Mouse (Mus musculus) testis, adult 2 months (tissue): ENCODE measurements around the gene Dclk2. TPM values are rescaled to one million over a fixed set of nuclear protein-coding genes. Genes with fewer than 3 reads are reported as not detected.

ENCODE experiments used
- H3K27ac ChIP-seq: fragments of 200-500 bp; 2 replicates; pipeline ENCODE4 v1.5.1; 2012; ENCODE audit warnings: low read depth, low read length; ENCODE audit not compliant: control insufficient read depth, insufficient read depth
- H3K27me3 ChIP-seq: fragments of 200-500 bp; 2 replicates; pipeline ENCODE4 v1.6.1; 2012; ENCODE audit warnings: mild to moderate bottlenecking, low read length, moderate library complexity; ENCODE audit not compliant: control insufficient read depth, insufficient read depth
- H3K36me3 ChIP-seq: fragments of 200-500 bp; 2 replicates; pipeline ENCODE4 v1.6.1; 2012; ENCODE audit warnings: mild to moderate bottlenecking, low read length; ENCODE audit not compliant: control insufficient read depth, insufficient read depth
- H3K4me1 ChIP-seq: fragments of 200-500 bp; 2 replicates; pipeline ENCODE4 v1.6.1; 2012; ENCODE audit warnings: low read length; ENCODE audit not compliant: control insufficient read depth, insufficient read depth
- H3K4me3 ChIP-seq: fragments of 200-500 bp; 2 replicates; pipeline ENCODE4 v1.5.1; 2012; ENCODE audit warnings: low read depth, mild to moderate bottlenecking, low read length, moderate library complexity, mixed read lengths; ENCODE audit not compliant: control insufficient read depth
- CTCF ChIP-seq: fragments of 200-500 bp; IDR thresholded peaks from 2 replicates; pipeline ENCODE4 v1.5.1; 2012; ENCODE audit warnings: low read depth, mild to moderate bottlenecking, inconsistent platforms, low read length, moderate library complexity; ENCODE audit not compliant: control insufficient read depth, insufficient read depth, insufficient replicate concordance
- POLR2A ChIP-seq: fragments of 200-500 bp; IDR thresholded peaks from 2 replicates; pipeline ENCODE4 v1.6.1; 2012; ENCODE audit warnings: low read depth, mild to moderate bottlenecking, inconsistent platforms, low read length, moderate library complexity; ENCODE audit not compliant: control insufficient read depth
- polyA plus RNA-seq: library from polyadenylated mRNA; depleted of rRNA; stranded (reverse); fragments of >200 nt; gene quantifications from 2 replicates; pipeline ENCODE4 v1.2.3, GENCODE M21; 2012

Gene Dclk2
- polyA plus RNA-seq, 1 experiment, result 1.3 TPM

DNA sequence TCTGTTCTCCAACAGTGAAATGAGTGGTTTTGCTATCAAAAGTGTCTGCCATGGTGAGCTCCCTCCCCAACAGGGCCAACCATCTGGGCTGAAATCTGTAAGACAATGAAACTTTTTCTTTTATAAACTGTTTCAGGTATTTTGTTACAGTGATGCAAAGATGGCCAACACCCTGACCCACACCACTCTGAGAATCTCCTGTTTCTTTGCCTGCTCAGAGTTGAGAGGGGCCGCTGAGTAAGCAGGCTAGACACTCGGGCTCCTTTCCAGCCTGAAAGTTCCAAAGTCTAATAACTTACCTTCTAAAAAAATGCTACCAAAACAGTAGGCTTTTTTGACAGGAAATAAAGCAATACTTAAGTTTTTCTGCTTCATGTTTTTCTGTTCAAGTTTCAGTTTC lies 78.2 kb downstream of the Dclk2 start:
- H3K27ac ChIP-seq, result no peak overlapping the region
- no peaks in the 10 kb centered on the region for H3K4me1 ChIP-seq
- TF ChIP-seq CTCF (no peak), POLR2A (no peak)
- H3K4me3 ChIP-seq, result no peak overlapping the region
- no peaks in the 10 kb centered on the region for H3K36me3 ChIP-seq
- no peaks in the 10 kb centered on the region for H3K27me3 ChIP-seq

DNA sequence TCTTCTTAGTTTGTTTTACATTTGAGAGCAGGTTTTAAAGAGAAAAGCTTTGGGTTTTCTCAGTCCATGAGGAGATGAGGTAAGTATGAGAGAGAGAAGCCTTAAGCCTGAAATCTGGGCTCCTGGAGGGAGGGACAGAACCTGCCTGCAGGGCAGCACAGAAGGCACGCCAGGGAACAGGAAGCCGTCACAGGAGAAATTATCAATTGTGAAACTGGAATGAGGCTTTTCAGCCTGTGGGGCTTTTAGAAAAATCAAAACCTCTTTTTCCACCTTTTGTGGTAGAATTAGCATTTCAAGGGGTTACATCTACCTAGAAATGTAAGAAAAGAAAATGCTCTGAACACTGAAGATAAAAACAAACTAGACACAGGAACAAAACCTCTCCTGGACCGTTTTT lies 81.0 kb downstream of the Dclk2 start:
- Histone ChIP-seq H3K36me3 (no peaks in the 10 kb centered on the region), H3K4me1 (no peaks in the 10 kb centered on the region), H3K4me3 (no peak overlapping the region), H3K27me3 (no peaks in the 10 kb centered on the region), H3K27ac (no peak overlapping the region)
- TF ChIP-seq CTCF (no peak), POLR2A (no peak)

DNA sequence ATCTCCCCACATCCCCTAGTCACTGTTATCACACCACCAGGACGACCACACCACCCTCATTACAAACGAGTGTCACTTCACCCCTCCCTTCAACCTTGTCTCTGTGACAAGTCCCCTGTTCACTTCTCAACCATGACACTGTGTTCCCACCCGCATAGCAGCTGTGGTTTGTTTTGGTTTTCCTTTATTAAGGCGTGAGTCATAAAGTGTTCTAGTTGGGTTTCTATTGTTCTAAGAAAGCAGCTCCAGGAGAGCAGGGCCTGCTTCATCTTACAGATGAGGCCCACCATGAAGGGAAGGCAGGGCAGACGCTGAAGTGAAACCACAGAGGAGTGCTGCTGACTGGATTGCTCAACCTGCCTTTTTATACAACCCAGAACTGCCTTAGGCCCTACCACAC lies 83.3 kb downstream of the Dclk2 start:
- H3K4me1 ChIP-seq, result no peaks in the 10 kb centered on the region
- TF ChIP-seq POLR2A, result no peak
- TF ChIP-seq CTCF, result no peak
- no peaks in the 10 kb centered on the region for H3K27me3 ChIP-seq
- H3K36me3 ChIP-seq, result no peaks in the 10 kb centered on the region
- no peak overlapping the region for H3K4me3 ChIP-seq
- no peak overlapping the region for H3K27ac ChIP-seq

DNA sequence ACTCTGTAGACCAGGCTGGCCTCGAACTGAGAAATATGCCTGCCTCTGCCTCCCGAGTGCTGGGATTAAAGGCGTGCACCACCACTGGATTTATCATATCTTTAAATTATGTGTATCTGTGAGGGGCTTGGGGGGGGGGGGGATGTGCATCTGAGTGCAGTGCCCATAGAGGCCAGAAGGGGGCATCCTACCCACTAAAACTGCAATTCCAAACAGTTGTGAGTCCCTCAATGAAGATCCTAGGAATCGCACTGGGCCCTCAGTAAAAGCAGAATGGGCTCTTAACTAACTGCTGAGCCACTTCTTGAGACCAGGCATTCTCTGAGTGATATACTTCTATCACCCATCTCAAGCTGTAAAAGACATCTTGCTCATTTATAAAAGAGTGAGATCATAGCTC lies 85.5 kb downstream of the Dclk2 start:
- H3K27ac ChIP-seq, result no peak overlapping the region
- H3K4me1 ChIP-seq, result no peaks in the 10 kb centered on the region
- H3K36me3 ChIP-seq, result no peaks in the 10 kb centered on the region
- H3K4me3 ChIP-seq, result no peak overlapping the region
- no peaks in the 10 kb centered on the region for H3K27me3 ChIP-seq
- TF ChIP-seq CTCF (no peak), POLR2A (no peak)

DNA sequence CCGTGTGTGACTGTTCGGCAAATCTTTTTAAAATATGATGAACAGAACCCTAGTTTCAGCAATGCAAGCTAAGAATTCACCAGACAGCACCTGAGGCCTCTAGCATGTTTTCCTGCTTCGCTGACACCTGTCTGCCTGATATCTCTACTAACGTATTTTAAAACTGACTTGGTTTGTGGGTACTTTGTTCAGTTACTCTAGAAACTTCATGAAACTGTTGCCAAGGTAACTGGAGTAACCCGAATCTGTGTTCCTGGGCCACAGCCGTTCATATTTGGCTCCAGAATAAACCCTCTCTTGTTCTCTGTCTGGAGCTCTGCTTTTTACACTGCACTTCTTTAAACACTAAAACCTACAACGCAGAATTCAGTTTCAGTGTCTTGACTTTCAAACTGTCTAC lies 86.3 kb downstream of the Dclk2 start:
- H3K27ac ChIP-seq, result no peak overlapping the region
- H3K27me3 ChIP-seq, result no peaks in the 10 kb centered on the region
- H3K4me1 ChIP-seq, result no peaks in the 10 kb centered on the region
- TF ChIP-seq CTCF (no peak), POLR2A (no peak)
- no peak overlapping the region for H3K4me3 ChIP-seq
- no peaks in the 10 kb centered on the region for H3K36me3 ChIP-seq

DNA sequence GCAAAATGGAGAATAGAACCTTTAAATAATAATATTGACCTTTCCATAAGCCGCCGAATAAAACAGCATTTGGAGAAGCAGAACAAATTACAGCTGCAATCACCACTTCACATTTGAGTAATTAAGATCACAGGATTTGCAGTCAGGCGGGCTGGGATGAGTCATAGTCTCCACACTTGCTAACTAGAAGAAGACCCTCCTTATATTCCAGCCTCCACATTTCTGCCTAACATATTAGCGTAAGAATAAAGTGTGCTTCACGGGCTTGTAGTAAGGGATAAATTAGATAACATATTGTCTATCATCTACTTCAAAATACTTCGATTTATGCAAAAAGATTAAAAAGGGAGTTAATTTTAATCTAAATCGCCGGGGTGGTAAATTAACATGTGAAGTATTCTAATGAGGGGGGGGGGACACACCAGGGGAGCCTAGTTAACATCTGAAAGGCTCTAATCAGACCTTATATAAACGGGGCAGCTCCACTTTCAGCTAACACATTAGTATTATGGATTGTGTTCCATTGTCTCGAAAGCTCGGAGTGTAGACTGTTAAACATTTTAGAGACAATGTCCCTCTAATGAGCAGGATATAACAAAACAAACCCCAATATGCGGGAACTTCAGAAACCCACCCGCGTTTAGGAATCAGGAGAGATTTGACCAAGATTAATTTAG lies 87.9 kb downstream of the Dclk2 start:
- H3K27me3 ChIP-seq, result no peaks in the 10 kb centered on the region
- no peak for TF ChIP-seq POLR2A
- TF ChIP-seq CTCF, result no peak
- H3K27ac ChIP-seq, result no peak overlapping the region
- H3K36me3 ChIP-seq, result no peaks in the 10 kb centered on the region
- H3K4me3 ChIP-seq, result no peak overlapping the region
- no peaks in the 10 kb centered on the region for H3K4me1 ChIP-seq

DNA sequence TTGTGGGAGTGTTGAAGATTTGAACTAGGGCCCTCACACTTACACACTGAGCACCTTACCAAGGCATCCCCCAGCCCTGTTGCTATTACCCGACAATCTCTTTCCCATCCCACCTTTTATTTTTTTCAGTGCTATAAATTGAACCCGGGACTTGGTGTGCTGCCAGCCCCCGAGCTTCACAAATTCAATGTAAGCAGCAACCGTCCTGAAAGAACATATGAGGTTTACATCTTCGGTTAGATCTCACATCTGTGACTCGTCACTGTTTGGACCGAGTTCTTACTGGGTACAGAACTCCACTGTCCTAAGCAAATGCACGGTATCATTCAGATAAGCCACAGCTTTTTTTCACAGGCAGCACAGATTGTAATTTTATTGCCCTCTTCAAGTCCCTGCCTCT lies 88.5 kb downstream of the Dclk2 start:
- H3K4me3 ChIP-seq, result no peak overlapping the region
- no peaks in the 10 kb centered on the region for H3K4me1 ChIP-seq
- H3K27me3 ChIP-seq, result no peaks in the 10 kb centered on the region
- H3K27ac ChIP-seq, result no peak overlapping the region
- TF ChIP-seq POLR2A, result no peak
- H3K36me3 ChIP-seq, result no peaks in the 10 kb centered on the region

DNA sequence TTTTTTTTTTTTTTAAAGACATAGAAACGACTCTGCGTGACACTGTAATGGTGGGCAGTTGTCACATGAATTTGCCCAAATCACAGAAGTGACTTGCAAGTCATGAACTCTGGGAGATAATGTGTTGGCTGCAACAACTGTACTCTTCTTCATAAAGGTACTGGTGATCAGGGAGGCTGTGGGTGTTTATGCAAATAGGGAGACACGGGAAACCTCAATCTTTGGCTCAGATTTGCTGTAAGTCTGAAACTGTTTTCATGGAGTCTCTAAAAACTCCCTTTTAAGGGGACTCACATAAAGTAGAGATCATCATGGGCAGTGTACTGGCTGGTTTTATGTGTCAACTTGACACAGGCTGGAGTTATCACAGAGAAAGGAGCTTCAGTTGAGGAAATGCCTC lies 93.1 kb downstream of the Dclk2 start:
- H3K36me3 ChIP-seq, result no peaks in the 10 kb centered on the region
- no peak overlapping the region for H3K4me3 ChIP-seq
- H3K27me3 ChIP-seq, result no peaks in the 10 kb centered on the region
- no peak overlapping the region for H3K27ac ChIP-seq
- H3K4me1 ChIP-seq, result no peaks in the 10 kb centered on the region
- TF ChIP-seq POLR2A, result no peak
- no peak for TF ChIP-seq CTCF
